Mouse (Mus musculus): ENCODE data around the gene Tanc1. TPM values are rescaled to one million over a fixed set of nuclear protein-coding genes. Genes with fewer than 3 reads are reported as not detected.

Gene Tanc1
- polyA plus RNA-seq, 1 experiment from 2014 or later = 52.3 TPM

- H3K4me3 ChIP-seq (ENCODE audit: low read length) = no peak overlapping the region
- no peak overlapping the region for H3K27ac ChIP-seq (ENCODE audit: low read length)
- H3K36me3 ChIP-seq (ENCODE audit: insufficient read depth, low read length) = peaks cover 5% of the 10 kb centered on the region
- no peaks in the 10 kb centered on the region for H3K27me3 ChIP-seq (ENCODE audit: insufficient read depth, low read length)
- no peak overlapping the region for H3K4me2 ChIP-seq (replicated peaks; ENCODE audit: low read depth, low read length)
- no peak for ATAC-seq (ENCODE audit: low FRiP score, low TSS enrichment)
- H3K9me3 ChIP-seq (ENCODE audit: low read length) = no peaks in the 10 kb centered on the region
- H3K9ac ChIP-seq (replicated peaks; ENCODE audit: low read length) = no peak overlapping the region
- 72% methylated on average over 2 of the region's 2 CpGs for WGBS
- peaks cover 71% of the 10 kb centered on the region for H3K4me1 ChIP-seq (ENCODE audit: insufficient read depth, low read length)
Observed at GRCm38 (mm10) chr2:59625416-59625815, 13.6 kb downstream of the Tanc1 start.

GRCm38 (mm10) chr2:59625927-59626326 is 14.1 kb downstream of the Tanc1 start:
- no peak overlapping the region for H3K9ac ChIP-seq (replicated peaks; ENCODE audit: low read length)
- no peaks in the 10 kb centered on the region for H3K27me3 ChIP-seq (ENCODE audit: insufficient read depth, low read length)
- no peak overlapping the region for H3K4me3 ChIP-seq (ENCODE audit: low read length)
- WGBS = 35% methylated on average over 8 of the region's 8 CpGs
- no peak overlapping the region for H3K4me2 ChIP-seq (replicated peaks; ENCODE audit: low read depth, low read length)
- no peaks in the 10 kb centered on the region for H3K9me3 ChIP-seq (ENCODE audit: low read length)
- peaks cover 76% of the 10 kb centered on the region for H3K4me1 ChIP-seq (ENCODE audit: insufficient read depth, low read length)
- H3K36me3 ChIP-seq (ENCODE audit: insufficient read depth, low read length) = peaks cover 5% of the 10 kb centered on the region
- ATAC-seq (ENCODE audit: low FRiP score, low TSS enrichment) = no peak
- no peak overlapping the region for H3K27ac ChIP-seq (ENCODE audit: low read length)

- Histone ChIP-seq H3K9ac (replicated peaks; ENCODE audit: low read length) (no peak overlapping the region), H3K27me3 (ENCODE audit: insufficient read depth, low read length) (no peaks in the 10 kb centered on the region), H3K4me1 (ENCODE audit: insufficient read depth, low read length) (peaks cover 80% of the 10 kb centered on the region), H3K9me3 (ENCODE audit: low read length) (no peaks in the 10 kb centered on the region), H3K27ac (ENCODE audit: low read length) (peak overlapping the region; percentile 55), H3K4me2 (replicated peaks; ENCODE audit: low read depth, low read length) (no peak overlapping the region), H3K4me3 (ENCODE audit: low read length) (no peak overlapping the region), H3K36me3 (ENCODE audit: insufficient read depth, low read length) (peaks cover 5% of the 10 kb centered on the region)
- ATAC-seq (ENCODE audit: low FRiP score, low TSS enrichment) = no peak
- WGBS = 53% methylated on average over 3 of the region's 3 CpGs
Observed at GRCm38 (mm10) chr2:59626422-59626821, 14.6 kb downstream of the Tanc1 start.

GRCm38 (mm10) chr2:59627502-59627901 is 15.7 kb downstream of the Tanc1 start:
- H3K27ac ChIP-seq (ENCODE audit: low read length) = peak overlapping the region; percentile 1; the same call in 1 of the 2 replicates
- H3K4me3 ChIP-seq (ENCODE audit: low read length) = no peak overlapping the region
- no peak overlapping the region for H3K9ac ChIP-seq (replicated peaks; ENCODE audit: low read length)
- no peak overlapping the region for H3K4me2 ChIP-seq (replicated peaks; ENCODE audit: low read depth, low read length)
- ATAC-seq (ENCODE audit: low FRiP score, low TSS enrichment) = peak; percentile 18; the same call in 1 of the 2 replicates
- WGBS = 19% methylated on average over 1 of the region's 1 CpGs
- H3K4me1 ChIP-seq (ENCODE audit: insufficient read depth, low read length) = peaks cover 75% of the 10 kb centered on the region
- no peaks in the 10 kb centered on the region for H3K27me3 ChIP-seq (ENCODE audit: insufficient read depth, low read length)
- no peaks in the 10 kb centered on the region for H3K9me3 ChIP-seq (ENCODE audit: low read length)
- H3K36me3 ChIP-seq (ENCODE audit: insufficient read depth, low read length) = peaks cover 5% of the 10 kb centered on the region

GRCm38 (mm10) chr2:59628057-59628901 is 16.4 kb downstream of the Tanc1 start:
- H3K9me3 ChIP-seq (ENCODE audit: low read length) = no peaks in the 10 kb centered on the region
- H3K4me3 ChIP-seq (ENCODE audit: low read length) = no peak overlapping the region
- H3K4me1 ChIP-seq (ENCODE audit: insufficient read depth, low read length) = peaks cover 82% of the 10 kb centered on the region
- peak overlapping the region; percentile 52 for H3K27ac ChIP-seq (ENCODE audit: low read length)
- H3K36me3 ChIP-seq (ENCODE audit: insufficient read depth, low read length) = peaks cover 5% of the 10 kb centered on the region
- peak; percentile 89 for ATAC-seq (ENCODE audit: low FRiP score, low TSS enrichment)
- H3K27me3 ChIP-seq (ENCODE audit: insufficient read depth, low read length) = no peaks in the 10 kb centered on the region
- 0 out of 2 replicates have a peak overlapping the region, but pooled peaks have one; percentile 6 for H3K4me2 ChIP-seq (replicated peaks; ENCODE audit: low read depth, low read length)
- WGBS = 51% methylated on average over 17 of the region's 17 CpGs
- peak overlapping the region; percentile 3; the same call in 1 of the 2 replicates for H3K9ac ChIP-seq (replicated peaks; ENCODE audit: low read length)

GRCm38 (mm10) chr2:59629829-59630228 is 18.0 kb downstream of the Tanc1 start:
- Histone ChIP-seq H3K4me1 (ENCODE audit: insufficient read depth, low read length) (peaks cover 75% of the 10 kb centered on the region), H3K4me3 (ENCODE audit: low read length) (no peak overlapping the region), H3K27me3 (ENCODE audit: insufficient read depth, low read length) (no peaks in the 10 kb centered on the region), H3K36me3 (ENCODE audit: insufficient read depth, low read length) (no peaks in the 10 kb centered on the region), H3K9me3 (ENCODE audit: low read length) (no peaks in the 10 kb centered on the region), H3K9ac (replicated peaks; ENCODE audit: low read length) (no peak overlapping the region), H3K27ac (ENCODE audit: low read length) (no peak overlapping the region), H3K4me2 (replicated peaks; ENCODE audit: low read depth, low read length) (no peak overlapping the region)
- 79% methylated on average over 4 of the region's 4 CpGs for WGBS
- no peak for ATAC-seq (ENCODE audit: low FRiP score, low TSS enrichment)

- no peaks in the 10 kb centered on the region for H3K27me3 ChIP-seq (ENCODE audit: insufficient read depth, low read length)
- no peak overlapping the region for H3K27ac ChIP-seq (ENCODE audit: low read length)
- no peak overlapping the region for H3K9ac ChIP-seq (replicated peaks; ENCODE audit: low read length)
- H3K4me1 ChIP-seq (ENCODE audit: insufficient read depth, low read length) = peaks cover 63% of the 10 kb centered on the region
- no peak overlapping the region for H3K4me3 ChIP-seq (ENCODE audit: low read length)
- 69% methylated on average over 5 of the region's 5 CpGs for WGBS
- H3K4me2 ChIP-seq (replicated peaks; ENCODE audit: low read depth, low read length) = no peak overlapping the region
- H3K9me3 ChIP-seq (ENCODE audit: low read length) = peaks cover 7% of the 10 kb centered on the region; the same call in 1 of the 2 replicates
- no peak for ATAC-seq (ENCODE audit: low FRiP score, low TSS enrichment)
- H3K36me3 ChIP-seq (ENCODE audit: insufficient read depth, low read length) = 0 out of 2 replicates have a peak, but pooled peaks cover 2% of the 10 kb centered on the region
Observed at GRCm38 (mm10) chr2:59631406-59631805, 19.6 kb downstream of the Tanc1 start.

GRCm38 (mm10) chr2:59633761-59634430 is 22.1 kb downstream of the Tanc1 start:
- Histone ChIP-seq H3K4me3 (ENCODE audit: low read length) (no peak overlapping the region), H3K4me1 (ENCODE audit: insufficient read depth, low read length) (peaks cover 43% of the 10 kb centered on the region), H3K36me3 (ENCODE audit: insufficient read depth, low read length) (0 out of 2 replicates have a peak, but pooled peaks cover 2% of the 10 kb centered on the region), H3K9ac (replicated peaks; ENCODE audit: low read length) (no peak overlapping the region), H3K9me3 (ENCODE audit: low read length) (peaks cover 7% of the 10 kb centered on the region; the same call in 1 of the 2 replicates), H3K27me3 (ENCODE audit: insufficient read depth, low read length) (no peaks in the 10 kb centered on the region), H3K4me2 (replicated peaks; ENCODE audit: low read depth, low read length) (no peak overlapping the region), H3K27ac (ENCODE audit: low read length) (no peak overlapping the region)
- 67% methylated on average over 5 of the region's 5 CpGs for WGBS
- ATAC-seq (ENCODE audit: low FRiP score, low TSS enrichment) = no peak

GRCm38 (mm10) chr2:59637040-59637785 is 25.4 kb downstream of the Tanc1 start:
- Histone ChIP-seq H3K36me3 (ENCODE audit: insufficient read depth, low read length) (0 out of 2 replicates have a peak, but pooled peaks cover 2% of the 10 kb centered on the region), H3K9me3 (ENCODE audit: low read length) (peaks cover 7% of the 10 kb centered on the region; the same call in 1 of the 2 replicates), H3K4me3 (ENCODE audit: low read length) (no peak overlapping the region), H3K27ac (ENCODE audit: low read length) (no peak overlapping the region), H3K4me2 (replicated peaks; ENCODE audit: low read depth, low read length) (no peak overlapping the region), H3K27me3 (ENCODE audit: insufficient read depth, low read length) (no peaks in the 10 kb centered on the region), H3K9ac (replicated peaks; ENCODE audit: low read length) (no peak overlapping the region), H3K4me1 (ENCODE audit: insufficient read depth, low read length) (peaks cover 18% of the 10 kb centered on the region; the same call in 1 of the 2 replicates)
- 0 out of 2 replicates have a peak, but pooled peaks have one; percentile 42 for ATAC-seq (ENCODE audit: low FRiP score, low TSS enrichment)
- 76% methylated on average over 18 of the region's 18 CpGs for WGBS

All from kidney, embryonic 16.5 days (tissue).